ENCODE assay signal across 33 mouse cellular contexts in the genomic region with DNA sequence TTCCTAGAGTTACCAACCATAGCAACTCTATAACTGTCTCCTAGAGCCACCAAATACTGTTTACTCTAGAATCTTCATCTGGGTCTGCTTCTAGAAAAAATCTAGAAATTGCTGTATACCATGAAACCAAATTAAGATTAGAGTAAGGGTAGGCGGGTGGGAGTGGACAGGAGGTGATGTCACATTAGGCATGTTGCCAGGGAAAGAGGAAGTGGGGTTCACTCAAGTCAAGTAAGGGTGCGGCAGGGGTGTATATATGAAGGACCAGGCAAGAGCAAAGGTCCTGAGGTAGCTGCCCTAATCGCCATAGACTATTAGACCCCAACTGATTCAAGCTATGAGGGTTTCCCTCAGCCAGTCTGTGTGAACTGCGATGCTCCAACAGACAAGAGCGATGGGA.
"Had no signal": no experiment of that assay in that cellular context is flagged by ENCODE, and none has a peak within 500 bp of the region (broad histone marks: within the 10 kb centered on the region; RNA-seq: fewer than 3 reads in every experiment).

No protein-coding gene starts in this region.

- H3K36me3 ChIP-seq: heart, embryonic 10.5 days; heart, embryonic 12.5 days; heart, embryonic 13.5 days; heart, embryonic 15.5 days; hindbrain, embryonic 10.5 days; hindbrain, embryonic 12.5 days; hindbrain, embryonic 15.5 days; intestine, embryonic 15.5 days; kidney, embryonic 15.5 days had no signal

- DNase-seq: heart, postnatal 10 days; heart, postnatal 14 days; heart, postnatal 36 days; heart, postnatal 4 days; kidney, adult 11 months; kidney, adult 18-20 months; kidney, adult 8-10 months; kidney, adult 9 months; kidney, postnatal 10 days; kidney, postnatal 14 days; kidney, postnatal 25 days; kidney, postnatal 4 days; layer of hippocampus, adult 9-11 months; layer of hippocampus, postnatal 36 days had no signal

- H3K4me2 ChIP-seq: heart, embryonic 11.5 days; heart, embryonic 12.5 days; heart, embryonic 13.5 days; heart, embryonic 15.5 days; hindbrain, embryonic 12.5 days; hindbrain, embryonic 14.5 days; hindbrain, embryonic 15.5 days; intestine, embryonic 15.5 days; kidney, embryonic 15.5 days had no signal

- H3K4me3 ChIP-seq: heart, embryonic 10.5 days; heart, embryonic 12.5 days; heart, embryonic 13.5 days; heart, embryonic 15.5 days; hindbrain, embryonic 10.5 days; hindbrain, embryonic 12.5 days; hindbrain, embryonic 15.5 days; intestine, embryonic 15.5 days; kidney, embryonic 15.5 days; layer of hippocampus, adult 2 months; left cerebral cortex, adult 2 months had no signal

- ATAC-seq: hindbrain, embryonic 16.5 days; hindbrain, postnatal 0 days; inflammation-experienced regulatory T-cells, adult 6 months; intestine, embryonic 15.5 days; intestine, embryonic 16.5 days; intestine, postnatal 0 days had no signal

- H3K27ac ChIP-seq: heart, embryonic 10.5 days; heart, embryonic 13.5 days; heart, embryonic 15.5 days; hindbrain, embryonic 10.5 days; hindbrain, embryonic 12.5 days; hindbrain, embryonic 14.5 days; hindbrain, embryonic 15.5 days; hindbrain, postnatal 0 days; intestine, embryonic 15.5 days; kidney, embryonic 15.5 days; kidney, postnatal 0 days; layer of hippocampus, adult 2 months; left cerebral cortex, adult 2 months had no signal

- H3K9me3 ChIP-seq: heart, embryonic 10.5 days; heart, embryonic 12.5 days; heart, embryonic 13.5 days; heart, embryonic 15.5 days; hindbrain, embryonic 10.5 days; hindbrain, embryonic 12.5 days; hindbrain, embryonic 15.5 days; intestine, embryonic 15.5 days; kidney, embryonic 15.5 days had no signal

- H3K27me3 ChIP-seq: heart, embryonic 12.5 days; heart, embryonic 15.5 days; hindbrain, embryonic 12.5 days; hindbrain, embryonic 15.5 days; intestine, embryonic 15.5 days; kidney, embryonic 15.5 days had no signal

- H3K9ac ChIP-seq: heart, embryonic 12.5 days; heart, embryonic 13.5 days; heart, embryonic 15.5 days; hindbrain, embryonic 12.5 days; hindbrain, embryonic 14.5 days; hindbrain, embryonic 15.5 days; intestine, embryonic 15.5 days; kidney, embryonic 15.5 days had no signal

- H3K4me1 ChIP-seq: intestine, embryonic 15.5 days had no signal
